Mouse (Mus musculus) kidney, embryonic 14.5 days (tissue): ENCODE results near the gene Ate1. TPM values are rescaled to one million over a fixed set of nuclear protein-coding genes. Genes with fewer than 3 reads are reported as not detected.

Experiments used
- ATAC-seq: fragments of 200-750 bp; cut with Nextera tagmentation; 2 replicates; pipeline ENCODE4 v1.8.0; 2017; ENCODE audit warnings: moderate number of reproducible peaks, mild to moderate bottlenecking, moderate TSS enrichment, moderate library complexity; ENCODE audit not compliant: low FRiP score, low TSS enrichment
- H3K27ac ChIP-seq: fragments of 300-500 bp; sonication (generic); 2 replicates; pipeline ENCODE4 v1.5.1; 2014; ENCODE audit warnings: low read depth, mild to moderate bottlenecking, low read length, moderate library complexity, mixed read lengths
- H3K27me3 ChIP-seq: fragments of 300-500 bp; sonication (generic); 2 replicates; pipeline ENCODE4 v1.6.1; 2014; ENCODE audit warnings: mild to moderate bottlenecking, low read length; ENCODE audit not compliant: control insufficient read depth, insufficient read depth
- H3K36me3 ChIP-seq: fragments of 300-500 bp; sonication (generic); 2 replicates; pipeline ENCODE4 v1.6.1; 2014; ENCODE audit warnings: low read length, mixed read lengths; ENCODE audit not compliant: control insufficient read depth, insufficient read depth
- H3K4me1 ChIP-seq: fragments of 300-500 bp; sonication (generic); 2 replicates; pipeline ENCODE4 v1.6.1; 2014; ENCODE audit warnings: low read length, mixed read lengths; ENCODE audit not compliant: control insufficient read depth, insufficient read depth
- H3K4me2 ChIP-seq: fragments of 300-500 bp; sonication (generic); replicated peaks from 2 replicates; pipeline ENCODE4 v1.6.1; 2014; ENCODE audit warnings: low read depth, mild to moderate bottlenecking, low read length
- H3K4me3 ChIP-seq: fragments of 300-500 bp; sonication (generic); 2 replicates; pipeline ENCODE4 v1.5.1; 2014; ENCODE audit warnings: mild to moderate bottlenecking, low read length
- H3K9ac ChIP-seq: fragments of 300-500 bp; sonication (generic); 2 replicates; pipeline ENCODE4 v1.6.1; 2014; ENCODE audit warnings: low read depth, mild to moderate bottlenecking, low read length, moderate library complexity
- H3K9me3 ChIP-seq: fragments of 300-500 bp; sonication (generic); 2 replicates; pipeline ENCODE4 v1.6.1; 2016; ENCODE audit warnings: low read length; ENCODE audit not compliant: control insufficient read depth
- WGBS: fragments of 180-500 bp; shearing (Covaris S2); extraction: QIAGEN DNeasy Blood & Tissue Kit; methylation state at CpG from one replicate; pipeline ENCODE4 v1.1.7; 2014; 5-methylcytosine and 5-hydroxymethylcytosine counted together
- polyA plus RNA-seq: library from polyadenylated mRNA; unstranded; fragments of >200 nt; fragmentation: Nextera tagmentation; extraction: Ambion mirVana; gene quantifications from 2 replicates; pipeline ENCODE4 v1.2.1, GENCODE M21; 2014

Ate1 gene
- polyA plus RNA-seq, 1 experiment from 2014 or later = 74.1 TPM

- H3K9ac ChIP-seq = no peak overlapping the region
- no peaks in the 10 kb centered on the region for H3K9me3 ChIP-seq
- WGBS = 36% methylated on average over 6 of the region's 6 CpGs
- no peak overlapping the region for H3K4me3 ChIP-seq
- no peaks in the 10 kb centered on the region for H3K27me3 ChIP-seq
- no peaks in the 10 kb centered on the region for H3K4me1 ChIP-seq
- no peak for ATAC-seq
- no peaks in the 10 kb centered on the region; the same call in 1 of the 2 replicates for H3K36me3 ChIP-seq
- H3K27ac ChIP-seq = no peak overlapping the region
- H3K4me2 ChIP-seq = no peak overlapping the region
Observed at GRCm38 (mm10) chr7:130471045-130471444, 49.1 kb downstream of the Ate1 start.

- H3K9ac ChIP-seq = no peak overlapping the region
- 78% methylated on average over 4 of the region's 4 CpGs for WGBS
- H3K4me3 ChIP-seq = no peak overlapping the region
- no peaks in the 10 kb centered on the region for H3K27me3 ChIP-seq
- H3K36me3 ChIP-seq = peaks cover 9% of the 10 kb centered on the region
- no peak for ATAC-seq
- no peaks in the 10 kb centered on the region for H3K9me3 ChIP-seq
- no peak overlapping the region for H3K27ac ChIP-seq
- no peaks in the 10 kb centered on the region for H3K4me1 ChIP-seq
- no peak overlapping the region for H3K4me2 ChIP-seq
Observed at GRCm38 (mm10) chr7:130455587-130456246, 64.5 kb downstream of the Ate1 start.

- no peak overlapping the region for H3K4me2 ChIP-seq
- WGBS = 74% methylated on average over 3 of the region's 3 CpGs
- peaks cover 9% of the 10 kb centered on the region for H3K36me3 ChIP-seq
- H3K27ac ChIP-seq = no peak overlapping the region
- H3K9me3 ChIP-seq = no peaks in the 10 kb centered on the region
- no peaks in the 10 kb centered on the region for H3K4me1 ChIP-seq
- H3K9ac ChIP-seq = no peak overlapping the region
- no peaks in the 10 kb centered on the region for H3K27me3 ChIP-seq
- H3K4me3 ChIP-seq = no peak overlapping the region
- ATAC-seq = no peak
Observed at GRCm38 (mm10) chr7:130454226-130454625, 65.9 kb downstream of the Ate1 start.

GRCm38 (mm10) chr7:130435776-130436175, 84.4 kb downstream of the Ate1 start:
- Histone ChIP-seq H3K4me3 (no peak overlapping the region), H3K27me3 (no peaks in the 10 kb centered on the region)

GRCm38 (mm10) chr7:130432141-130432540, 88.0 kb downstream of the Ate1 start:
- Histone ChIP-seq H3K36me3 (no peaks in the 10 kb centered on the region), H3K27ac (no peak overlapping the region), H3K4me1 (no peaks in the 10 kb centered on the region), H3K9me3 (no peaks in the 10 kb centered on the region), H3K27me3 (no peaks in the 10 kb centered on the region), H3K4me3 (no peak overlapping the region), H3K4me2 (no peak overlapping the region), H3K9ac (no peak overlapping the region)
- WGBS = 97% methylated on average over 2 of the region's 2 CpGs
- no peak for ATAC-seq

More at GRCm38 (mm10) chr7:130435776-130436175, 84.4 kb downstream of the Ate1 start:
- no peak overlapping the region for H3K4me2 ChIP-seq
- no peaks in the 10 kb centered on the region for H3K36me3 ChIP-seq
- H3K9me3 ChIP-seq = no peaks in the 10 kb centered on the region
- no peak overlapping the region for H3K27ac ChIP-seq
- no peak overlapping the region for H3K9ac ChIP-seq
- no peaks in the 10 kb centered on the region for H3K4me1 ChIP-seq
- 89% methylated on average over 5 of the region's 5 CpGs for WGBS
- ATAC-seq = no peak

- no peaks in the 10 kb centered on the region for H3K9me3 ChIP-seq
- 5% methylated on average over 5 of the region's 5 CpGs for WGBS
- ATAC-seq = peak; percentile 90
- H3K4me1 ChIP-seq = 0 out of 2 replicates have a peak, but pooled peaks cover 4% of the 10 kb centered on the region
- H3K9ac ChIP-seq = no peak overlapping the region
- H3K27me3 ChIP-seq = no peaks in the 10 kb centered on the region
- H3K27ac ChIP-seq = no peak overlapping the region
- no peak overlapping the region for H3K4me2 ChIP-seq
- no peak overlapping the region for H3K4me3 ChIP-seq
- H3K36me3 ChIP-seq = no peaks in the 10 kb centered on the region
Observed at GRCm38 (mm10) chr7:130426586-130426985, 93.6 kb downstream of the Ate1 start.

GRCm38 (mm10) chr7:130425991-130426390, 94.2 kb downstream of the Ate1 start:
- ATAC-seq = no peak
- Histone ChIP-seq H3K27ac (no peak overlapping the region), H3K4me2 (no peak overlapping the region), H3K9ac (no peak overlapping the region), H3K9me3 (no peaks in the 10 kb centered on the region), H3K27me3 (no peaks in the 10 kb centered on the region), H3K4me1 (0 out of 2 replicates have a peak, but pooled peaks cover 4% of the 10 kb centered on the region), H3K36me3 (no peaks in the 10 kb centered on the region), H3K4me3 (no peak overlapping the region)
- WGBS = 49% methylated on average over 2 of the region's 2 CpGs

GRCm38 (mm10) chr7:130419961-130420360, 100.2 kb downstream of the Ate1 start:
- WGBS = 70% methylated on average over 1 of the region's 1 CpGs
- no peak for ATAC-seq
- no peak overlapping the region for H3K27ac ChIP-seq

GRCm38 (mm10) chr7:130407622-130408021, 112.5 kb downstream of the Ate1 start:
- H3K4me2 ChIP-seq = no peak overlapping the region
- H3K27ac ChIP-seq = no peak overlapping the region
- H3K9ac ChIP-seq = no peak overlapping the region
- H3K4me3 ChIP-seq = no peak overlapping the region
- no peaks in the 10 kb centered on the region for H3K27me3 ChIP-seq
- H3K4me1 ChIP-seq = no peaks in the 10 kb centered on the region
- no peak for ATAC-seq
- WGBS = 91% methylated on average over 10 of the region's 10 CpGs
- H3K9me3 ChIP-seq = no peaks in the 10 kb centered on the region
- no peaks in the 10 kb centered on the region for H3K36me3 ChIP-seq

More at GRCm38 (mm10) chr7:130419961-130420360, 100.2 kb downstream of the Ate1 start:
- Histone ChIP-seq H3K4me3 (no peak overlapping the region), H3K36me3 (no peaks in the 10 kb centered on the region), H3K9me3 (no peaks in the 10 kb centered on the region), H3K9ac (no peak overlapping the region), H3K4me1 (no peaks in the 10 kb centered on the region), H3K4me2 (no peak overlapping the region), H3K27me3 (no peaks in the 10 kb centered on the region)
